Mouse (Mus musculus): ENCODE measurements around the gene Flg. TPM values are rescaled to one million over a fixed set of nuclear protein-coding genes. Genes with fewer than 3 reads are reported as not detected.

Flg gene
- polyA plus RNA-seq (2012; ENCODE audit: low replicate concordance) = 0.16 TPM in 1 of 2 replicates, not detected in the other

GRCm38 (mm10) chr3:93273223-93273622 is at the start of gene Flg:
Gene Flg, plus strand, starts transcription at chr3:93273523.

GRCm38 (mm10) chr3:93319449-93319848 is 46.1 kb downstream of the Flg start, which contains the start of gene Hrnr:
Gene Hrnr, plus strand, starts transcription at chr3:93319749.

Other genes starting within 250 kb of the Flg start
- gene Gm4858, start 204.7 kb upstream of the Flg start, polyA plus RNA-seq (2012; ENCODE audit: low replicate concordance) = not detected in 2 replicates
- gene Crnn, start 128.7 kb upstream of the Flg start, polyA plus RNA-seq (2012; ENCODE audit: low replicate concordance) = not detected in 2 replicates
- not detected in 2 replicates for gene Flg2, start 76.2 kb upstream of the Flg start, polyA plus RNA-seq (2012; ENCODE audit: low replicate concordance)
- gene Hrnr, start 46.2 kb downstream of the Flg start, polyA plus RNA-seq (2012; ENCODE audit: low replicate concordance) = not detected in 2 replicates
- not detected in 2 replicates for gene Rptn, start 120.2 kb downstream of the Flg start, polyA plus RNA-seq (2012; ENCODE audit: low replicate concordance)
- 0.15 and 0.62 TPM in 2 replicates for gene Tchh, start 168.8 kb downstream of the Flg start, polyA plus RNA-seq (2012; ENCODE audit: low replicate concordance)
- gene Tchhl1, start 195.2 kb downstream of the Flg start, polyA plus RNA-seq (2012; ENCODE audit: low replicate concordance) = not detected in 2 replicates
- gene S100a11, start 247.0 kb downstream of the Flg start, polyA plus RNA-seq (2012; ENCODE audit: low replicate concordance) = 96.4 and 129 TPM in 2 replicates

Measured in hematopoietic multipotent progenitor cell, adult 10-12 weeks (in vitro differentiated cells).